Mouse (Mus musculus) olfactory bulb, adult 2 months (tissue): ENCODE measurements around the gene Zcchc13. TPM values are rescaled to one million over a fixed set of nuclear protein-coding genes. Genes with fewer than 3 reads are reported as not detected.
"Not testable (repeated sequence)": the region's sequence is repeated elsewhere in the genome, so short reads cannot be mapped to it uniquely, and the experiment has no call there.

Source experiments
- H3K27ac ChIP-seq: fragments of 200-500 bp; 2 replicates; pipeline ENCODE4 v1.5.1; 2012; ENCODE audit warnings: low read depth, low read length; ENCODE audit not compliant: insufficient read depth
- H3K4me1 ChIP-seq: fragments of 200-500 bp; 2 replicates; pipeline ENCODE4 v1.6.1; 2012; ENCODE audit warnings: low read length; ENCODE audit not compliant: control insufficient read depth, insufficient read depth
- H3K4me3 ChIP-seq: fragments of 200-500 bp; 2 replicates; pipeline ENCODE4 v1.5.1; 2012; ENCODE audit warnings: mild to moderate bottlenecking, low read depth, low read length, moderate library complexity; ENCODE audit not compliant: insufficient read depth
- CTCF ChIP-seq: fragments of 200-500 bp; IDR thresholded peaks from 2 replicates; pipeline ENCODE4 v1.5.1; 2012; ENCODE audit warnings: low read depth, mild to moderate bottlenecking, low read length, moderate library complexity; ENCODE audit not compliant: insufficient read depth
- POLR2A ChIP-seq: fragments of 200-500 bp; IDR thresholded peaks from 2 replicates; pipeline ENCODE4 v1.6.1; 2012; ENCODE audit warnings: mild to moderate bottlenecking, low read depth, low read length, moderate library complexity; ENCODE audit not compliant: insufficient read depth
- WGBS: fragments of 180-500 bp; shearing (Covaris S2); methylation state at CpG from one replicate; pipeline ENCODE4 v1.1.7; 2018; 5-methylcytosine and 5-hydroxymethylcytosine counted together
- polyA plus RNA-seq: library from polyadenylated mRNA; stranded (reverse); fragments of >200 nt; gene quantifications from 2 replicates; pipeline ENCODE4 v1.2.4, GENCODE M21; 2012; ENCODE audit warnings: low replicate concordance; ENCODE audit not compliant: missing spikeins, insufficient read depth, insufficient read length

The Zcchc13 gene
- polyA plus RNA-seq, 1 experiment, result not detected

DNA sequence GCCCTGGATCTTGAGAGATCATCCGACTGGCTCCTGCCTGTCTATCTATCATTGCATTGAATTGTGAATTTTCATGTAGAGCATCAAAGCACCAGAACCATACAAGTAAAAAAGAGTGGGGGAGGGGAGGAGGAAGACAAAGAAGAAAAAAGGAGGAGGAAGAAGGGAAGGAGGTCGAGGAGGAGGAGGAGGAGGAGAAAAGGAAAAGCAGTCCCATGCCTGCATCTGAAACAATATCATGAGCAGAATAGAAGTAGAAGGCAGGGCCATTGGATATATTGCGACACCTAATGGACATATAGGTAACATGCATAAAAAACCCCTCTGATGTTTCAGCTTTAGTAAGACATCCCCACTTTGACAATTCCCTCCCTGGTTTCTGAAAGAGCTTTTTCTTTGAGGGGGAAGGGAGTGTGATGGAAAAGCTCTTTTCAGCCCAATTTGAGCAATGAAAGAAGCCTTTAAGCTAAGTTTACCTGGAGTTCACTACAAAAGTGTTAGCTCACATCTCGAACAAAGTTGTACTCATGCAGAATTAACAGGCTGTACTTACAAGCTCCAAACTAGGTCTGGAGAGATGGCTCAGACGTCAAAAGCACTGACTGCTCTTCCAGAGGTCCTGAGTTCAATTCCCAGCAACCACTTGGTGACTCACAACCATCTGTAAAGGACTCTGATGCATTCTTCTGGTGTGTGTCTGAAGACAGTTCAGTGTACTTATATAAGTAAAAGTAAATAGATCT, 5.8 kb upstream of the Zcchc13 start:
- Histone ChIP-seq H3K4me1 (no peaks in the 10 kb centered on the region), H3K27ac (no peak overlapping the region), H3K4me3 (no peak overlapping the region)
- TF ChIP-seq POLR2A (no peak), CTCF (no peak)
- 27% methylated on average over 5 of the region's 5 CpGs for WGBS

DNA sequence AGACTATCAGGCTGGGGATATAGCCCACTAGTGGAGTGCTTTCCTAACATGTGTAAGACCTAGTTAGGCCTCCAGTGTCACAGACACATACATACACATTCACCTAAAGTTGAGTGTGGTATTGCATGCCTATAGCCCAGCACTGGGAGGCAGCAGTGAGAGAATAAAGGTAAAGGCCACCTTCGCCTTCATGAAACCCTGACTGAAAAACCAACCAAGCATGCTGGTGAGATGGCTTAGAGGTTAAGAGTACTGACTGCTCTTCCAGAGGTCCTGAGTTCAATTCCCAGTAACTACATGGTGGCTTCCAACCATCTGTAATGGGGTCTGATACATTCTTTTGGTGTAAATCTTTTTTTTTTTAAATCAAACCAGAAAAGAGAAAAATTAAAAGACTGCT, 1.5 kb upstream of the Zcchc13 start:
- TF ChIP-seq CTCF (no peak), POLR2A (no peak)
- Histone ChIP-seq H3K4me3 (no peak overlapping the region), H3K27ac (no peak overlapping the region), H3K4me1 (no peaks in the 10 kb centered on the region)
- WGBS, result 82% methylated on average over 1 of the region's 1 CpGs

DNA sequence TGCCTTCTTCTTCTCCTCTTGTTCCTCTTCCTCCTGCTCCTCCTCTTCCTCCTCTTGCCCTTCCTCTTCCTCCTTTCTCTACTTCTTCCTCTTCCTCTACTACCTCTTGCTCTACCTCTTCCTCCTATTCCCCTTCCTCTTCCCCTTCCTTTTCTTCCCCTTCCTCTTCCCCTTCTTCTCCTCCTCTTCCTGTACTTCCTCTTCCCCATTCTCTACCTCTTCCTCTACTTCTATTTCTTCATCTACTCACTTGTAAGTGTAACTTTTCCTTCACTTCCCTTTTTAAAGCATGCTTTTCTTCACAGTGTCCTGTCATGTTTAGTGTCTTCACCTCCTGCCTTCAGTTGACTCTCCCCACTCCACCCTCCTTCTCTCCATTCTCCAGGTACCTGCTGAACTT, 3.5 kb downstream of the Zcchc13 start:
- Histone ChIP-seq H3K4me1 (no peaks in the 10 kb centered on the region), H3K4me3 (no peak overlapping the region), H3K27ac (no peak overlapping the region)
- no peak for TF ChIP-seq POLR2A
- TF ChIP-seq CTCF, result no peak

DNA sequence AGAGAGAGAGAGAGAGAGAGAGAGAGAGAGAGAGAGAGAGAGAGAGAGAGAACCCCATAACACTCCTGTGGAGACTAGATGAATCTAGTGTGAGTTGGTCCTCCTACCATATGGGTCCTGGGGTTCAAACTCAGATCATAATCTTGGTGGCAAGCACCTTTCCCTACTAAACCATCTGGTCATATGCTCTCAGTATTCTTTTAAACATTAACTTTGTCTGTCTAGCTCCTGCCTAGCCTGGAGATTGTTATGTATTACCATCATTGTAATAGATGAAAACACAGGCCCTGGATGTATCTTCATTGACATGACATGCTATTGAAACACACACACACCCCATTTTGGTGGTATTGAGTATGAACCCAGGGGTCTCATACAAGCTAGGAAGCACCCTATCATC, 5.6 kb downstream of the Zcchc13 start:
- no peak overlapping the region for H3K27ac ChIP-seq
- no peak overlapping the region for H3K4me3 ChIP-seq
- TF ChIP-seq POLR2A, result no peak
- no peak for TF ChIP-seq CTCF
- H3K4me1 ChIP-seq, result no peaks in the 10 kb centered on the region

DNA sequence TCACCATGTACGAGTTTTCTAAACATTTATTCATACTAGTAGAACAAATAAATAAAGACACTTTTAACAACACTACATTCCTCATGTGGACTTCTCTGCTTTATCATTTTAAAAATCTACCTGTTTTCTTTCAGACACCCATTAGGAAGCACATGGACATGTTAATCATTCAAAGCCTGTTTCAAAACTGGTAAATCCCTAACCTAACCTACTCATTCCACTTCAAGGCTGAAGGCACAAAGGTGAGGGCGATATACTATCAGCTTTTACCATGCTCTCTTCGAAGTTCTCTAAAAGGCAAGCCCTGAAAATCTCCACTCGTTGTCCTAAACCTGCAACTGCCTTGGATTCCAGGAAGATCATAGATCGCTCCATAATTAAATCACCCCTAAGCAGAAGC, 8.2 kb downstream of the Zcchc13 start:
- TF ChIP-seq POLR2A, result no peak
- no peak for TF ChIP-seq CTCF
- H3K4me1 ChIP-seq, result no peaks in the 10 kb centered on the region
- H3K27ac ChIP-seq, result no peak overlapping the region
- no peak overlapping the region for H3K4me3 ChIP-seq
- WGBS, result 83% methylated on average over 5 of the region's 5 CpGs

DNA sequence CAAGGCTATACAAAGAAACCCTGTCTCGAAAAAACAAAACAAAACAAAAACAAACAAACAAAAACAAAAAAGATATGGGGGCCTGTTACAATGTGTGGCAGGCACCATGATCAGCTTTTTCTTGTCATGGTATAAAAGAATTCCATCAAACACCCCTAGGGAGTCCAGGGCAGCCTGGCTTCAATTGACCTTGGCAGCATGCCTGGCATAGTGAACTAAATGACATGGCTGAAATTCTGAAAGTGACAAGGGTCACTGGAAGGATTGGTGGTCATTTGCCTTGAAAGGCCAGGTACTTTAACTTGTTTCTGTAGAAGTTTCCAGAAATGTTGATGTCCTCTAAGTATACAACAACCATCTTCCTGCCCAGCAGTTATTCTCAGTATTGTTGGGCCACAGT, 13.9 kb downstream of the Zcchc13 start:
- WGBS, result 90% methylated on average over 1 of the region's 1 CpGs
- no peak overlapping the region for H3K27ac ChIP-seq
- no peak overlapping the region for H3K4me3 ChIP-seq
- TF ChIP-seq CTCF, result no peak
- TF ChIP-seq POLR2A, result no peak
- no peaks in the 10 kb centered on the region for H3K4me1 ChIP-seq

DNA sequence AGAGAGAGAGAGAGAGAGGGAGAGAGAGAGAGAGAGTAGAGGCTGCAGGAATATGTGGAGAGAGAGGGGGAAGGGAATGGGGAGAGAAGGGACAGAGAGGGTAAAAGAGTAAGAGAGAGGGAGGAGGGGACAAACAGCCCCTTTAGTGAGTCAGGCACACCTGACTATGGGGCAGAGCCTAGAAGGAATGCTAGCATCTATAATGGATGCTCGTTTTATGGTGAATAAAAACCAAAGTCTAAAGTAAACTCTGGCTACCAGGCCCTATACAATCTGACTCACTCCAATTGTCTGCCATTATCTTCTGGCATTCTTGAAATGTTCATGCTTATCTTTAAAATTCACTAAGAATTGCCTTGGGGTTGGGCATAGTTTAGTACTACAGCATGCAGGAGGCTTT, 21.7 kb downstream of the Zcchc13 start:
- TF ChIP-seq CTCF (no peak), POLR2A (no peak)
- Histone ChIP-seq H3K4me1 (no peaks in the 10 kb centered on the region), H3K4me3 (no peak overlapping the region), H3K27ac (no peak overlapping the region)
- WGBS, result 68% methylated on average over 1 of the region's 1 CpGs

DNA sequence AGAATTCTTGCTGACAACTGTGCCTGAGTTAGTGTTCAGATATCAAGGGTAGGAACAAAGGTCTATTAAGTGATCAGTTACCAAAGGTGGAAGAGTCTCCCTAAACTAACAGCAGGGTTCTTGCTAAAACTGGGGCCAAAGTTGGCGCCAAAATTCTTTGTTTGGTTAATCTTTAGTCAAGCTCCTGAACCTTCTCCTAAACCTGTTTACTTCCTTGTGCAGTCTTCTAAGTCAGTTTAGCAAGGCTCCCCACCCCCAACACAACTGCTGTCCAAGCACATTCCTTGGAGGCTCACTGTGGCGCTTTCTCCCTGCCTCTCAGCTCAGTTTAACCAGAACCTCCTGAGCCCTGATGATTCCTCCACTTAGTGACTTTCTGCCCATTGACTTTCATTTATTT, 22.6 kb downstream of the Zcchc13 start:
- 53% methylated on average over 2 of the region's 2 CpGs for WGBS
- Histone ChIP-seq H3K4me1 (no peaks in the 10 kb centered on the region), H3K27ac (no peak overlapping the region), H3K4me3 (no peak overlapping the region)
- TF ChIP-seq POLR2A (no peak), CTCF (no peak)

DNA sequence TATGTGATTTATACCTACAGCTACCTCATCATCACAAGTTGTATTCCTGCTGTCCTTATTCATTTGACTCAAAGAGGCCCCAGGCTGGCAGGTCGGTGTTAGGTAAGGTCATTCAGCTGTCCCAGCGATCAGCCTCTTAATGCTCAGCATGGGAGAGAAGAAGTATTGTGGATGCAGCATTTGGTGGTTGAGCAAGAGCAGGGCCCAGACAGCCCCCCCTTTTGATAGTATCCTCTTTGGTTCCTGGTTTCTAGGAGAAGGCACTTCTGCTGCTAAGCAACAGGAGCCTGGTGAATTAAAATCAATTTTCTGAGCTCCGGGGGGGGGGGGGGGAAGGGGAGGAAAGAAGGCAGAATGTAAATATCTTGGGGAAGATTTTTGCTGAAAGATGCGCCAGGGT, 28.6 kb downstream of the Zcchc13 start:
- H3K27ac ChIP-seq, result no peak overlapping the region
- no peak overlapping the region for H3K4me3 ChIP-seq
- no peaks in the 10 kb centered on the region for H3K4me1 ChIP-seq
- WGBS, result 45% methylated on average over 4 of the region's 4 CpGs
- TF ChIP-seq POLR2A (no peak), CTCF (no peak)

DNA sequence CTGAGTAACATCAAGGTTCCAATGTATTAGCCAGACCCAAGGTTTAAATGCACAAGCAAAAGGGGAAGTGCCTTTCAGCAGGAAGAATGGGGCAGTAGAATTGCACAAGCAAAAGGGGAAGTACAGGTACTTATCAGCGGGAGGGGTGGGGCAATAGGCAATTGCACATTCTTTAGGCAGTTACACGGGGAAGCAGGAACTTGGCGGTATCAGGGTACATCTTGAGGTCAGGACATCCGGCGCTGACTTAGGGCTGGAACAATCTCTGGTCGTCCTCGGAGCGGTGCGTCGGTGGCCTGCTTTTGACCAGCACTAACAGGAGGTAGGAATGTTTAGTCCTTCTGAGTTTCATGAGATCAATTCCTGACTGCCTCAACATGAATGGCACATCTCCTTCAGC, 34.1 kb downstream of the Zcchc13 start:
- H3K4me3 ChIP-seq, H3K27ac ChIP-seq, H3K4me1 ChIP-seq: not testable (repeated sequence)
- 85% methylated on average over 10 of the region's 10 CpGs for WGBS
